Mouse (Mus musculus) myocyte (in vitro differentiated cells): Measurements from ENCODE around the gene Hrct1.

Experiments used
- POLR2A ChIP-seq: IDR thresholded peaks from one replicate; pipeline ENCODE4 v1.6.1; 2011; ENCODE audit warnings: low read depth, mild to moderate bottlenecking, control low read depth, moderate library complexity; ENCODE audit not compliant: insufficient read length
- POLR2AphosphoS2 ChIP-seq: IDR thresholded peaks from one replicate; pipeline ENCODE4 v1.6.1; 2011; ENCODE audit warnings: low read depth, control low read depth; ENCODE audit not compliant: insufficient read length
- REST ChIP-seq: IDR thresholded peaks from one replicate; pipeline ENCODE4 v1.6.1; 2011; ENCODE audit warnings: mild to moderate bottlenecking, control low read depth, moderate library complexity; ENCODE audit not compliant: insufficient read depth, insufficient read length

DNA sequence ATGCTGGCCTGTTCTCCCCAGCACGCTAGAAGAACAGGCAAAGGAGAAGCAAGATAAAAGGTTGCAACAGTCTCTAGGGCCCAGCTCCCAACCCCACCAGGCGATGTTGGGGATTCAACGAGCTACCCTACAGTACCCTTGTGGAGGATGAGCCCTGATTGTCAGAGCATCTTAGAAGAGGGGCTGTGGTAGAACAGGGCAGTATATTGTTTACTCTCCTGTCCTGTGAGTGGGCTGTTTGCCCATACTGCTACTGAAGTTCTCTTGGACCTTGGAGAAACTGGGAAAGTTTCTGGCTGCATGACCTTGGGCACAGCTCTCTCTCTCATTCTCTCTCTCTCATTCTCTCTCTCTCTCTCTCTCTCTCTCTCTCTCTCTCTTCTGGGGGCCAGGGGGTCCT, 2.1 kb downstream of the Hrct1 start:
- TF ChIP-seq POLR2A (no peak), POLR2AphosphoS2 (no peak), REST (no peak)
